Mouse (Mus musculus): Measurements from ENCODE around the gene Rbm34. TPM values are rescaled to one million over a fixed set of nuclear protein-coding genes. Genes with fewer than 3 reads are reported as not detected.

Gene Rbm34
- polyA plus RNA-seq, 1 experiment = 23.9 TPM

GRCm38 (mm10) chr8:126932249-126932648 is 38.6 kb downstream of the Rbm34 start:
- TF ChIP-seq GATA1 (IDR thresholded peaks at IDR 0.05; ENCODE audit: low read length) = no peak

GRCm38 (mm10) chr8:126931720-126932119 is 39.2 kb downstream of the Rbm34 start:
- no peak for TF ChIP-seq GATA1 (IDR thresholded peaks at IDR 0.05; ENCODE audit: low read length)

- TF ChIP-seq GATA1 (IDR thresholded peaks at IDR 0.05; ENCODE audit: low read length) = no peak
Observed at GRCm38 (mm10) chr8:126929607-126930161, 41.2 kb downstream of the Rbm34 start.

GRCm38 (mm10) chr8:126928755-126929505 is 41.9 kb downstream of the Rbm34 start:
- TF ChIP-seq GATA1 (IDR thresholded peaks at IDR 0.05; ENCODE audit: low read length) = no peak

GRCm38 (mm10) chr8:126928028-126928427 is 42.8 kb downstream of the Rbm34 start:
- no peak for TF ChIP-seq GATA1 (IDR thresholded peaks at IDR 0.05; ENCODE audit: low read length)

- no peak for TF ChIP-seq GATA1 (IDR thresholded peaks at IDR 0.05; ENCODE audit: low read length)
Observed at GRCm38 (mm10) chr8:126927058-126927457, 43.8 kb downstream of the Rbm34 start.

- TF ChIP-seq GATA1 (IDR thresholded peaks at IDR 0.05; ENCODE audit: low read length) = no peak
Observed at GRCm38 (mm10) chr8:126922981-126923380, 47.9 kb downstream of the Rbm34 start.

GRCm38 (mm10) chr8:126921432-126921831 is 49.4 kb downstream of the Rbm34 start:
- TF ChIP-seq GATA1 (IDR thresholded peaks at IDR 0.05; ENCODE audit: low read length) = no peak

GRCm38 (mm10) chr8:126920845-126921244 is 50.0 kb downstream of the Rbm34 start:
- no peak for TF ChIP-seq GATA1 (IDR thresholded peaks at IDR 0.05; ENCODE audit: low read length)

- TF ChIP-seq GATA1 (IDR thresholded peaks at IDR 0.05; ENCODE audit: low read length) = no peak
Observed at GRCm38 (mm10) chr8:126920386-126920785, 50.5 kb downstream of the Rbm34 start.

GRCm38 (mm10) chr8:126919703-126920102 is 51.2 kb downstream of the Rbm34 start:
- no peak for TF ChIP-seq GATA1 (IDR thresholded peaks at IDR 0.05; ENCODE audit: low read length)

GRCm38 (mm10) chr8:126919255-126919654 is 51.6 kb downstream of the Rbm34 start:
- TF ChIP-seq GATA1 (IDR thresholded peaks at IDR 0.05; ENCODE audit: low read length) = no peak

GRCm38 (mm10) chr8:126918356-126918755 is 52.5 kb downstream of the Rbm34 start:
- no peak for TF ChIP-seq GATA1 (IDR thresholded peaks at IDR 0.05; ENCODE audit: low read length)

- TF ChIP-seq GATA1 (IDR thresholded peaks at IDR 0.05; ENCODE audit: low read length) = no peak
Observed at GRCm38 (mm10) chr8:126917179-126917905, 53.5 kb downstream of the Rbm34 start.

GRCm38 (mm10) chr8:126916611-126917010 is 54.3 kb downstream of the Rbm34 start:
- no peak for TF ChIP-seq GATA1 (IDR thresholded peaks at IDR 0.05; ENCODE audit: low read length)

- no peak for TF ChIP-seq GATA1 (IDR thresholded peaks at IDR 0.05; ENCODE audit: low read length)
Observed at GRCm38 (mm10) chr8:126914609-126915375, 56.1 kb downstream of the Rbm34 start.

All from G1E-ER4 (cell line).